Mouse (Mus musculus) stomach, embryonic 14.5 days (tissue): ENCODE measurements around the gene Acox3. TPM values are rescaled to one million over a fixed set of nuclear protein-coding genes. Genes with fewer than 3 reads are reported as not detected.

Source experiments
- ATAC-seq: fragments of 200-750 bp; cut with Nextera tagmentation; 2 replicates; pipeline ENCODE4 v1.8.0; 2017; ENCODE audit warnings: low read depth, moderate TSS enrichment; ENCODE audit not compliant: insufficient number of reproducible peaks, insufficient read depth, low FRiP score
- H3K27ac ChIP-seq: fragments of 300-500 bp; sonication (generic); 2 replicates; pipeline ENCODE4 v1.5.1; 2014; ENCODE audit warnings: mild to moderate bottlenecking, low read length, moderate library complexity, mixed read lengths
- H3K27me3 ChIP-seq: fragments of 300-500 bp; sonication (generic); 2 replicates; pipeline ENCODE4 v1.6.1; 2014; ENCODE audit warnings: low read length, control low read depth, mixed read lengths; ENCODE audit not compliant: control insufficient read depth, insufficient read depth
- H3K36me3 ChIP-seq: fragments of 300-500 bp; sonication (generic); 2 replicates; pipeline ENCODE4 v1.6.1; 2014; ENCODE audit warnings: mild to moderate bottlenecking, control low read depth, low read length, moderate library complexity, mixed read lengths; ENCODE audit not compliant: control insufficient read depth, insufficient read depth
- H3K4me1 ChIP-seq: fragments of 300-500 bp; sonication (generic); 2 replicates; pipeline ENCODE4 v1.6.1; 2014; ENCODE audit warnings: low read length, control low read depth, mixed read lengths; ENCODE audit not compliant: control insufficient read depth, insufficient read depth
- H3K4me2 ChIP-seq: fragments of 300-500 bp; sonication (generic); replicated peaks from 2 replicates; pipeline ENCODE4 v1.6.1; 2014; ENCODE audit warnings: low read depth, low read length, control low read depth
- H3K4me3 ChIP-seq: fragments of 300-500 bp; sonication (generic); 2 replicates; pipeline ENCODE4 v1.5.1; 2014; ENCODE audit warnings: low read depth, low read length, control low read depth
- H3K9ac ChIP-seq: fragments of 300-500 bp; sonication (generic); replicated peaks from 2 replicates; pipeline ENCODE4 v1.6.1; 2014; ENCODE audit warnings: low read depth, mild to moderate bottlenecking, control low read depth, low read length, moderate library complexity, mixed read lengths
- H3K9me3 ChIP-seq: fragments of 300-500 bp; sonication (generic); 2 replicates; pipeline ENCODE4 v1.6.1; 2016; ENCODE audit warnings: low read depth, low read length, control low read depth; ENCODE audit not compliant: control insufficient read depth
- WGBS: fragments of 180-500 bp; shearing (Covaris S2); extraction: QIAGEN DNeasy Blood & Tissue Kit; methylation state at CpG from one replicate; pipeline ENCODE4 v1.1.7; 2014; 5-methylcytosine and 5-hydroxymethylcytosine counted together
- polyA plus RNA-seq: library from polyadenylated mRNA; unstranded; fragments of >200 nt; fragmentation: Nextera tagmentation; extraction: Ambion mirVana; gene quantifications from 2 replicates; pipeline ENCODE4 v1.2.1, GENCODE M21; 2014

The Acox3 gene
- polyA plus RNA-seq, 1 experiment from 2014 or later, result 13.9 TPM

- no peak overlapping the region for H3K9ac ChIP-seq
- no peaks in the 10 kb centered on the region for H3K9me3 ChIP-seq
- no peaks in the 10 kb centered on the region for H3K36me3 ChIP-seq
- H3K4me2 ChIP-seq, result no peak overlapping the region
- H3K4me1 ChIP-seq, result peaks cover 35% of the 10 kb centered on the region
- no peak overlapping the region for H3K4me3 ChIP-seq
- 16% methylated on average over 10 of the region's 10 CpGs for WGBS
- peak; percentile 88 for ATAC-seq
- no peaks in the 10 kb centered on the region for H3K27me3 ChIP-seq
- peak overlapping the region; percentile 72 for H3K27ac ChIP-seq
Measured at GRCm38 (mm10) chr5:35641961-35642584, 59.2 kb downstream of the Acox3 start.

- WGBS, result 87% methylated on average over 9 of the region's 9 CpGs
- H3K27me3 ChIP-seq, result no peaks in the 10 kb centered on the region
- H3K27ac ChIP-seq, result no peak overlapping the region
Measured at GRCm38 (mm10) chr5:35643401-35644048, 60.7 kb downstream of the Acox3 start.

GRCm38 (mm10) chr5:35644082-35644481 is 61.2 kb downstream of the Acox3 start:
- Histone ChIP-seq H3K4me2 (no peak overlapping the region), H3K9ac (no peak overlapping the region), H3K4me3 (no peak overlapping the region), H3K27ac (no peak overlapping the region), H3K9me3 (no peaks in the 10 kb centered on the region), H3K4me1 (peaks cover 46% of the 10 kb centered on the region), H3K36me3 (no peaks in the 10 kb centered on the region), H3K27me3 (no peaks in the 10 kb centered on the region)
- WGBS, result 47% methylated on average over 4 of the region's 4 CpGs
- no peak for ATAC-seq

More at GRCm38 (mm10) chr5:35643401-35644048, 60.7 kb downstream of the Acox3 start:
- Histone ChIP-seq H3K36me3 (no peaks in the 10 kb centered on the region), H3K4me2 (no peak overlapping the region), H3K9ac (no peak overlapping the region), H3K9me3 (no peaks in the 10 kb centered on the region), H3K4me3 (no peak overlapping the region), H3K4me1 (peaks cover 46% of the 10 kb centered on the region)
- no peak for ATAC-seq

GRCm38 (mm10) chr5:35645938-35646493 is 63.2 kb downstream of the Acox3 start:
- Histone ChIP-seq H3K4me1 (peaks cover 40% of the 10 kb centered on the region), H3K9ac (no peak overlapping the region), H3K27ac (no peak overlapping the region), H3K9me3 (no peaks in the 10 kb centered on the region), H3K27me3 (no peaks in the 10 kb centered on the region), H3K36me3 (no peaks in the 10 kb centered on the region), H3K4me3 (no peak overlapping the region), H3K4me2 (no peak overlapping the region)
- 75% methylated on average over 6 of the region's 6 CpGs for WGBS
- no peak for ATAC-seq

DNA sequence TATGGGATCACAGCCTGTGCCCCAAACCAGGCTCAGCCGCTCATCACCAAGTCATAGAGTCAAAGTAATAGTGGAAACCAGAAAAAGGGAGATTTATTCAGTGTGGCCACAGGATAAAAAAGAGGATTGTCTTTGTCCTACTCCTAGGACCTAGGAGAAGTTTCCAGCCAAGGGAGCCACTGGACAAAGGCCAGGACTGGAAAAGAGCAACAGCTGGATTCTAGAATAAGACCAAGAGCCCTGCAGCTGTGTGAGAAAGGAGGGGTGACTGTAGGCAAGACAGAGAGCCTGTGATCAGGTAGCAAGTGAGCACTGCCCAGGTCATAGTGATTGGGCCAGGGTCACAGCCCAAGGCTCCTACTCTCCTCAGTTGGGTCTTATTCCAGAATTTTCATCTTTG is 64.1 kb downstream of the Acox3 start:
- no peak overlapping the region for H3K4me2 ChIP-seq
- H3K9me3 ChIP-seq, result no peaks in the 10 kb centered on the region
- no peaks in the 10 kb centered on the region for H3K27me3 ChIP-seq
- no peaks in the 10 kb centered on the region for H3K36me3 ChIP-seq
- no peak overlapping the region for H3K9ac ChIP-seq
- WGBS, result 82% methylated on average over 1 of the region's 1 CpGs
- no peak for ATAC-seq
- H3K4me3 ChIP-seq, result no peak overlapping the region
- peaks cover 33% of the 10 kb centered on the region for H3K4me1 ChIP-seq
- H3K27ac ChIP-seq, result 0 out of 2 replicates have a peak overlapping the region, but pooled peaks have one; percentile 33

DNA sequence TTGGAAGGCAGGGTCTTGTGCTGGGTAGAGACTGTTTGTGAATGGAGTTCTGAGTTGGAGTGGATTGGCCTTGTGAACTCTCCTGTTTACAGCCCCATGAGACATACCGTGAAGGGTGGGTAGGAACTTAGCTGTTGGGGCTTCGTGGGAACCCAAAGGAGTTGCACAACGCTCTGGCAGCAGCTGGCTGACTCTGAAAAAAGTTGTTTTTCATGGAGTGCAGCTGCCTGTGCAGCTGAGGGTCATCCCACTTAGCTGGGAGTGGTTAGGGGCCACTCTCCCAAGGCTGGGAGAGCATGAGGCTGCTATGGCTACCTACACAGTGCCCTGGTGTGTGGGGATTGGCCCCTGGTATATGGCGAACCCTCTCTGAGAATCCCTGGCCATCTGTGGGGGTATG is 64.7 kb downstream of the Acox3 start:
- H3K9me3 ChIP-seq, result no peaks in the 10 kb centered on the region
- H3K36me3 ChIP-seq, result no peaks in the 10 kb centered on the region
- peak; percentile 53; the same call in 1 of the 2 replicates for ATAC-seq
- peaks cover 30% of the 10 kb centered on the region for H3K4me1 ChIP-seq
- no peak overlapping the region for H3K9ac ChIP-seq
- no peaks in the 10 kb centered on the region for H3K27me3 ChIP-seq
- no peak overlapping the region for H3K4me2 ChIP-seq
- H3K4me3 ChIP-seq, result no peak overlapping the region
- peak overlapping the region; percentile 33; the same call in 1 of the 2 replicates for H3K27ac ChIP-seq
- WGBS, result 50% methylated on average over 4 of the region's 4 CpGs

GRCm38 (mm10) chr5:35648230-35648629 is 65.4 kb downstream of the Acox3 start:
- 54% methylated on average over 2 of the region's 2 CpGs for WGBS
- Histone ChIP-seq H3K4me2 (no peak overlapping the region), H3K4me3 (no peak overlapping the region), H3K36me3 (no peaks in the 10 kb centered on the region), H3K9ac (no peak overlapping the region), H3K9me3 (no peaks in the 10 kb centered on the region), H3K4me1 (peaks cover 24% of the 10 kb centered on the region), H3K27ac (no peak overlapping the region), H3K27me3 (no peaks in the 10 kb centered on the region)
- ATAC-seq, result 0 out of 2 replicates have a peak, but pooled peaks have one; percentile 6

DNA sequence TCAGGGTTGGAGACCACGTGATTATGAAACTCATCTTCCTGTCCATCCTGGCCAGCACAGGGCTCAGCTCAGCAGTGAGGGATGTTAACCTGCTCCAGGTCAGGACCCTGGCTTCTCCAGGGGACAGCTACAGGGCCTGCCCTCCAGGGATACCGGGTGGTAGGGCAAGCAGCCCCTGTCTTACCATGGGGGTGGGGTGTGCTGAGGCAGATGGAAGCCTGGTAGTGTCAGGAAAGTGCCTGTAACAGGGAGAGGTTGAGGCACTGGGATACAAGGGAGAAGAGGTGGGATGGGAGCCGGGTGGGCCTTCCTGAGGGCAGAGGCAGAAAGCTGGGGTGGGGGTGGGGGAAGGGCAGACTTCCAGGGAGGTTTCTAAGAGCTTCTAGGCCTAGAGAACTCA is 69.5 kb downstream of the Acox3 start:
- Histone ChIP-seq H3K36me3 (no peaks in the 10 kb centered on the region), H3K9me3 (no peaks in the 10 kb centered on the region), H3K4me1 (peaks cover 13% of the 10 kb centered on the region), H3K4me2 (no peak overlapping the region), H3K4me3 (no peak overlapping the region), H3K9ac (no peak overlapping the region), H3K27me3 (no peaks in the 10 kb centered on the region), H3K27ac (no peak overlapping the region)
- no peak for ATAC-seq
- WGBS, result 80% methylated on average over 3 of the region's 3 CpGs
